Mouse (Mus musculus): ENCODE measurements around the gene Hhip. TPM values are rescaled to one million over a fixed set of nuclear protein-coding genes. Genes with fewer than 3 reads are reported as not detected.
A peak's percentile ranks its signal among the peaks of the same experiment; 100 is the strongest.

Gene Hhip
- total and polyA plus RNA-seq, 2 experiments from 2014 or later = 0.08 to 0.11 TPM

DNA sequence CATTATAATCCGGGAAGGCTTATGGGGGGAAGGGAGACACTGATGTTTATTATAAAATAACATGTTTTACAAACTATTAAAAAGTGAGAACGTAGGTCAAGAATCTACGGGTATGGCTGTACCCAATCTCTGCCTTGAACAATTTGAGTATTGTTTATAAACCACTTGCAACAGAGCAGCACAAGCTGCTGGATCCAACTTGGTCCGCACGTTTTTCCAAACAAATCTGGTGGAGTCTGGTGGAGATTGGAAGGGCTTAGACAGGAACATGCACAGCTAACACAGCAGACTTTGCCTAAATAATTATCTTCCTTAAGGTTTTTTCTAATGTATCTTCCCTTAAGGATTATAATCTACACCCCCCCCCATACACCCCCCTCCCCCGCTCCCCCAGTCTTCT is 2.7 kb downstream of the Hhip start:
- DNase-seq (ENCODE audit: low spot score) (no peak), ATAC-seq (ENCODE audit: insufficient read depth, low read depth) (no peak)
- Histone ChIP-seq H3K36me3 (replicated peaks; ENCODE audit: control insufficient read depth, insufficient read depth, low read length) (no peaks in the 10 kb centered on the region), H3K27ac (ENCODE audit: low read depth) (no peak overlapping the region), H3K9ac (replicated peaks; ENCODE audit: low read depth, low read length) (no peak overlapping the region), H3K4me1 (ENCODE audit: control insufficient read depth, insufficient read depth) (no peaks in the 10 kb centered on the region), H3K4me3 (ENCODE audit: low read depth, low read length) (no peak overlapping the region), H3K9me3 (replicated peaks; ENCODE audit: control insufficient read depth, low read length) (no peaks in the 10 kb centered on the region), H3K4me2 (ENCODE audit: low read depth, low read length) (no peak overlapping the region), H3K27me3 (ENCODE audit: control insufficient read depth, insufficient read depth, low read length) (peaks cover 36% of the 10 kb centered on the region)
- TF ChIP-seq EP300 (IDR thresholded peaks at IDR 0.05; ENCODE audit: low read depth) = no peak
- TF ChIP-seq CTCF (IDR thresholded peaks at IDR 0.05; ENCODE audit: low read depth) = no peak
- WGBS = 69% methylated on average over 6 of the region's 6 CpGs

DNA sequence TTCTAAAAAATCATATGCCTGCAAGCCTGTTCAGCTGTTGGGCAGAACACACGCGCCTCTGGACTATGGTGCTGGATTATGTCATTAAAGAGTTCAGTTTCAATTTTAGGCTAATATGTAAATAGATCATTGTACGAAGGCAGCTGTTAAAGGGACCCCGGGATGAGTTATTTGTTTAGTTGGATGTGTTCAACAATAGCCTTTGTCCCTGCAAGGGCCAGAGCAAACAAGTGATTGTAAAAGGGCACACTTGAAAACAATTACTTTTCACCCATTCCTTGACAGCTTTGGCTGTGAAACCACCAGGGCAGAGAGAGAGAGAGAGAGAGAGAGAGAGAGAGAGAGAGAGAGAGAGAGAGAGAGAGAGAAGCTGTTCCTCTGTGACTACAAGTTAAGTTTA is 3.6 kb downstream of the Hhip start:
- 57% methylated on average over 4 of the region's 4 CpGs for WGBS
- no peak overlapping the region for H3K27ac ChIP-seq (ENCODE audit: low read depth)
- TF ChIP-seq EP300 (IDR thresholded peaks at IDR 0.05; ENCODE audit: low read depth) = no peak
- no peak for TF ChIP-seq CTCF (IDR thresholded peaks at IDR 0.05; ENCODE audit: low read depth)

DNA sequence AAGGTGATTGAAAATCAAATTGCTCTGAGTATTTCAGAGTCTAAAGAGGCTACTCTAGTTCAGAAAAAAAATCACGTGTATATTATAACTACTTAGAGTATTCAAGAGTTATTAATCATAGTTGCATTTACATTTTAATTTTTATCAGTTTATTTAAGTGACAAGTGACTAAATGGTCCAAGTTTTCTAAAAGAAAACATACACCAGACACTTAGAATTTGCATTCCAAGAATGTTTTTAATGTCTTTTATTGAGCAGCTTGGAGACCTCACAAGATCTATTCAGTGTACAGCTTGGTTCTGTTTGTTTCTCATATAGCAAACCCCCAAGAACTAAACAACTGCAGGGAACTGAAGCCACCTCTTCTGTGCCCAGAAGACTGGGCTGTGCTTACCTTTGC is 5.0 kb downstream of the Hhip start:
- peaks cover 5% of the 10 kb centered on the region; the same call in 1 of the 2 replicates for H3K4me1 ChIP-seq (ENCODE audit: control insufficient read depth, insufficient read depth)
- no peaks in the 10 kb centered on the region for H3K9me3 ChIP-seq (replicated peaks; ENCODE audit: control insufficient read depth, low read length)
- ATAC-seq (ENCODE audit: insufficient read depth, low read depth) (no peak), DNase-seq (ENCODE audit: low spot score) (no peak)
- no peak for TF ChIP-seq EP300 (IDR thresholded peaks at IDR 0.05; ENCODE audit: low read depth)
- no peak for TF ChIP-seq CTCF (IDR thresholded peaks at IDR 0.05; ENCODE audit: low read depth)
- no peak overlapping the region for H3K9ac ChIP-seq (replicated peaks; ENCODE audit: low read depth, low read length)
- no peak overlapping the region for H3K4me3 ChIP-seq (ENCODE audit: low read depth, low read length)
- H3K4me2 ChIP-seq (ENCODE audit: low read depth, low read length) = no peak overlapping the region
- H3K36me3 ChIP-seq (replicated peaks; ENCODE audit: control insufficient read depth, insufficient read depth, low read length) = no peaks in the 10 kb centered on the region
- no peak overlapping the region for H3K27ac ChIP-seq (ENCODE audit: low read depth)
- 74% methylated on average over 1 of the region's 1 CpGs for WGBS
- H3K27me3 ChIP-seq (ENCODE audit: control insufficient read depth, insufficient read depth, low read length) = peaks cover 29% of the 10 kb centered on the region

More for the DNA sequence above, 3.6 kb downstream of the Hhip start:
- no peak overlapping the region for H3K9ac ChIP-seq (replicated peaks; ENCODE audit: low read depth, low read length)
- DNase-seq (ENCODE audit: low spot score) = no peak
- H3K36me3 ChIP-seq (replicated peaks; ENCODE audit: control insufficient read depth, insufficient read depth, low read length) = no peaks in the 10 kb centered on the region
- no peak overlapping the region for H3K4me2 ChIP-seq (ENCODE audit: low read depth, low read length)
- H3K9me3 ChIP-seq (replicated peaks; ENCODE audit: control insufficient read depth, low read length) = no peaks in the 10 kb centered on the region
- H3K4me1 ChIP-seq (ENCODE audit: control insufficient read depth, insufficient read depth) = peaks cover 4% of the 10 kb centered on the region; the same call in 1 of the 2 replicates
- no peak for ATAC-seq (ENCODE audit: insufficient read depth, low read depth)
- no peak overlapping the region for H3K4me3 ChIP-seq (ENCODE audit: low read depth, low read length)
- peaks cover 36% of the 10 kb centered on the region for H3K27me3 ChIP-seq (ENCODE audit: control insufficient read depth, insufficient read depth, low read length)

DNA sequence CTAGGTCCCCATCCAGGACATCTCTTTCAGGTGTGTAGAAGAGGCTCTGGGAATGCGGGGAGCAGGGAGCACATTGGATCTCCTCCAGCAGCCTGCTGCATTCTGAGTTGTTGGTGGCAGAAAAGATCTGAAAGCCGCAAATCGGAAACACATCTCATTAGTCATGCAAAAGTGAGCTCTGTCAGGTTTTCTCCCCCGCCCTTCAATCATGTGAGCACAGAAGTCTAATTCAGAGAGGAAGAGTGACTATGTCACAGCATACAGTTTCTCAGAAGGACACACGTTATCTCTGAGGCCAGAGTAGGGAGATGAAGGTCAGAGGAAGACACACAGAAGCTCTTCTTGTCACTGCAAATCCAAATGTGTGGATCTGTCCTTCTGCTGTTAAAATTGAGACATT is 6.3 kb downstream of the Hhip start:
- Histone ChIP-seq H3K9me3 (replicated peaks; ENCODE audit: control insufficient read depth, low read length) (no peaks in the 10 kb centered on the region), H3K4me2 (ENCODE audit: low read depth, low read length) (no peak overlapping the region), H3K9ac (replicated peaks; ENCODE audit: low read depth, low read length) (no peak overlapping the region), H3K27me3 (ENCODE audit: control insufficient read depth, insufficient read depth, low read length) (peaks cover 17% of the 10 kb centered on the region), H3K27ac (ENCODE audit: low read depth) (no peak overlapping the region), H3K36me3 (replicated peaks; ENCODE audit: control insufficient read depth, insufficient read depth, low read length) (no peaks in the 10 kb centered on the region), H3K4me1 (ENCODE audit: control insufficient read depth, insufficient read depth) (peaks cover 5% of the 10 kb centered on the region; the same call in 1 of the 2 replicates), H3K4me3 (ENCODE audit: low read depth, low read length) (no peak overlapping the region)
- WGBS = 54% methylated on average over 5 of the region's 5 CpGs
- ATAC-seq (ENCODE audit: insufficient read depth, low read depth) (no peak), DNase-seq (ENCODE audit: low spot score) (no peak)
- TF ChIP-seq EP300 (IDR thresholded peaks at IDR 0.05; ENCODE audit: low read depth) (no peak), CTCF (IDR thresholded peaks at IDR 0.05; ENCODE audit: low read depth) (no peak)

DNA sequence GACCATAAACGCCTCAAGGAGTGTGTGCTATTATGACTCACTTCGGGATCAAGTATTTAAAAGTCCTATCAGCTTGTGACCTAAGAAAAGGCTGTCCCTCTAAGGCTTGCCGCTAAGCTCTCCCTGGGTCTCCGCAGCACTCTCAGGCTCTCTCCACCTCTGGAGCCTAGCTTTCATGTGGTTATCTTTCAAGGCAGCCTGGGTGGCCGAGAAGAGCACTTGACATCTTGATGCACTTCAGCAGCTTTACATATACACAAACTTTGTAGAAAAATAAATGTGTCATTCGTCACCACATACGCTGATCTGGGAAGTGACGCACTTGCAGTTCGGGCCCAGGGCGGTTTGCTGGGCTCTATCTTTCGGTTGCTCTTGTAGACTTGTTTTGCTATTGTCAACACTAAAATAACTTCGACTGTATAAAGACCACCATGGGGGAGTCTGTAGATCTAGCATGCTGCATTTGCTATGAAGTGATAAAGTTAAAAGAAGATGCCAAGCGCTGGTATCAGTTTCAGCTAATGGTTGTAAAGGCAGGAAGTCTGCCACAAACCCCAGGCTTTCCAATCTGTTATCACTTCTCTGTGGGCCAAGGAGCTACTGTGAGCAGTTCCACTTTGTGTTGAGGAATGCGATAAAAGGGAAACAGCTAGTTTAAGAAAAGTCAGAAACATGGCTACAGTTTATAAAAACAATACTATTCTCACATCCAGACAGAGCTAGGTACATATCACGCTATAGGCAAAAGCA is 8.4 kb downstream of the Hhip start:
- no peak for TF ChIP-seq CTCF (IDR thresholded peaks at IDR 0.05; ENCODE audit: low read depth)
- TF ChIP-seq EP300 (IDR thresholded peaks at IDR 0.05; ENCODE audit: low read depth) = no peak
- H3K4me1 ChIP-seq (ENCODE audit: control insufficient read depth, insufficient read depth) = peaks cover 5% of the 10 kb centered on the region; the same call in 1 of the 2 replicates
- 18% methylated on average over 15 of the region's 15 CpGs for WGBS
- H3K4me3 ChIP-seq (ENCODE audit: low read depth, low read length) = no peak overlapping the region
- peak overlapping the region; percentile 35 for H3K4me2 ChIP-seq (ENCODE audit: low read depth, low read length)
- H3K9me3 ChIP-seq (replicated peaks; ENCODE audit: control insufficient read depth, low read length) = no peaks in the 10 kb centered on the region
- H3K36me3 ChIP-seq (replicated peaks; ENCODE audit: control insufficient read depth, insufficient read depth, low read length) = no peaks in the 10 kb centered on the region
- peaks cover 3% of the 10 kb centered on the region; the same call in 1 of the 2 replicates for H3K27me3 ChIP-seq (ENCODE audit: control insufficient read depth, insufficient read depth, low read length)
- H3K9ac ChIP-seq (replicated peaks; ENCODE audit: low read depth, low read length) = no peak overlapping the region
- ATAC-seq (ENCODE audit: insufficient read depth, low read depth) = no peak
- DNase-seq (ENCODE audit: low spot score) = no peak
- H3K27ac ChIP-seq (ENCODE audit: low read depth) = no peak overlapping the region

Measured in heart, postnatal 0 days (tissue).